Mouse (Mus musculus) hindbrain, embryonic 16.5 days (tissue): Measurements from ENCODE around the gene Nptxr. TPM values are rescaled to one million over a fixed set of nuclear protein-coding genes. Genes with fewer than 3 reads are reported as not detected.

Experiments
- ATAC-seq: fragments of 200-750 bp; cut with Nextera tagmentation; 2 replicates; pipeline ENCODE4 v1.8.0; 2017; ENCODE audit warnings: moderate TSS enrichment, moderate library complexity
- H3K27ac ChIP-seq: fragments of 300-500 bp; sonication (generic); 2 replicates; pipeline ENCODE4 v1.5.1; 2014; ENCODE audit warnings: low read depth, mild to moderate bottlenecking, control low read depth, low read length, moderate library complexity
- H3K27me3 ChIP-seq: fragments of 300-500 bp; sonication (generic); replicated peaks from 2 replicates; pipeline ENCODE4 v1.6.1; 2014; ENCODE audit warnings: low read length; ENCODE audit not compliant: control insufficient read depth, insufficient read depth
- H3K36me3 ChIP-seq: fragments of 300-500 bp; sonication (generic); 2 replicates; pipeline ENCODE4 v1.6.1; 2014; ENCODE audit warnings: mild to moderate bottlenecking, low read length, moderate library complexity, mixed read lengths; ENCODE audit not compliant: control insufficient read depth, insufficient read depth
- H3K4me1 ChIP-seq: fragments of 300-500 bp; sonication (generic); 2 replicates; pipeline ENCODE4 v1.6.1; 2014; ENCODE audit warnings: low read depth, low read length; ENCODE audit not compliant: control insufficient read depth, insufficient read depth
- H3K4me2 ChIP-seq: fragments of 300-500 bp; sonication (generic); 2 replicates; pipeline ENCODE4 v1.6.1; 2014; ENCODE audit warnings: mild to moderate bottlenecking, low read length, control low read depth, moderate library complexity
- H3K4me3 ChIP-seq: fragments of 300-500 bp; sonication (generic); 2 replicates; pipeline ENCODE4 v1.5.1; 2014; ENCODE audit warnings: mild to moderate bottlenecking, low read length, control low read depth, moderate library complexity
- H3K9ac ChIP-seq: fragments of 300-500 bp; sonication (generic); 2 replicates; pipeline ENCODE4 v1.6.1; 2014; ENCODE audit warnings: low read depth, mild to moderate bottlenecking, control low read depth, low read length, moderate library complexity
- H3K9me3 ChIP-seq: fragments of 300-500 bp; sonication (generic); 2 replicates; pipeline ENCODE4 v1.6.1; 2014; ENCODE audit warnings: mild to moderate bottlenecking, low read length, moderate library complexity; ENCODE audit not compliant: control insufficient read depth
- WGBS: fragments of 180-500 bp; shearing (Covaris S2); extraction: QIAGEN DNeasy Blood & Tissue Kit; methylation state at CpG from one replicate; pipeline ENCODE4 v1.1.7; 2014; 5-methylcytosine and 5-hydroxymethylcytosine counted together
- polyA plus RNA-seq: library from polyadenylated mRNA; unstranded; fragments of >200 nt; fragmentation: Nextera tagmentation; extraction: Ambion mirVana; gene quantifications from 2 replicates; pipeline ENCODE4 v1.2.1, GENCODE M21; 2015

The Nptxr gene
- polyA plus RNA-seq, 1 experiment from 2014 or later: 44.1 TPM

DNA sequence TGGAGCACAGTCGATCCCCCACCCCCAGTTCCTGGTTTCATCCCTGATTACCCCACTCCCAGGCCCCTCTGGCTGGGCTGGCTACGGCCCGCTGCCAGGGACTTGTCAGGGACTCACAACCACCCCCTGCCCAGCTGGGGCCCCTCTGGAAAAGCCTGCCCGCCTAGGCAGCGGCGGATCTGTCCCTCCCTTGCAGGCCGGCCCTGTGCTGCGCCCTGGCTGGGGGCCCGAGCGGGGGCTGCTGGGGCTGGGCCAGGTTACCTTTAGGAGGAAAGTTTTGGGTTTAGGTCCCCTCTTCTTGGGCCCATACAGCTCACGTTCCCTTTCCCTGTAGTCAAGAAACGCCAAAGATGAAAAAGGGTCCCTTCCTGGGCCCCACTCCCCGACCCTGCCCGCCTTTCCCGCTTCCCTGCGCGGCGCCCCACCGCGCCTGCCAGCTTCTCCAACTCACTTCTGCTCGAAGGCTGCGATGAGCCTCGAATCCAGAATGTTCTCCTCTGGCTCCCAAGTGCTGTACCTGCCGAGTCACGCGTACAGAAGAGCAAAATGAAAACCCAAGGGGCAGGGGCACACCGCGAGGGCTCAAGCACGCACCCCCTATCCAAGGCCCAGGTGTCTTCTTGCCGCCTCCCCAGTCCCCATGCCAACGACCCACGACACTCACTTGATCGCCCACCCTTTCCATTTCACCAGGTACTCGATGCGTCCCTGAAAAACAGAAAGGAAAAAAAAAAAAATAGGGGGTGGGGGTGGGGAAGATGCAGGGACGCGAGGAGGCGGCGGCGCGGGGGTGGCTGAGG, 28.9 kb upstream of the Nptxr start:
- peaks cover 49% of the 10 kb centered on the region for H3K4me1 ChIP-seq

DNA sequence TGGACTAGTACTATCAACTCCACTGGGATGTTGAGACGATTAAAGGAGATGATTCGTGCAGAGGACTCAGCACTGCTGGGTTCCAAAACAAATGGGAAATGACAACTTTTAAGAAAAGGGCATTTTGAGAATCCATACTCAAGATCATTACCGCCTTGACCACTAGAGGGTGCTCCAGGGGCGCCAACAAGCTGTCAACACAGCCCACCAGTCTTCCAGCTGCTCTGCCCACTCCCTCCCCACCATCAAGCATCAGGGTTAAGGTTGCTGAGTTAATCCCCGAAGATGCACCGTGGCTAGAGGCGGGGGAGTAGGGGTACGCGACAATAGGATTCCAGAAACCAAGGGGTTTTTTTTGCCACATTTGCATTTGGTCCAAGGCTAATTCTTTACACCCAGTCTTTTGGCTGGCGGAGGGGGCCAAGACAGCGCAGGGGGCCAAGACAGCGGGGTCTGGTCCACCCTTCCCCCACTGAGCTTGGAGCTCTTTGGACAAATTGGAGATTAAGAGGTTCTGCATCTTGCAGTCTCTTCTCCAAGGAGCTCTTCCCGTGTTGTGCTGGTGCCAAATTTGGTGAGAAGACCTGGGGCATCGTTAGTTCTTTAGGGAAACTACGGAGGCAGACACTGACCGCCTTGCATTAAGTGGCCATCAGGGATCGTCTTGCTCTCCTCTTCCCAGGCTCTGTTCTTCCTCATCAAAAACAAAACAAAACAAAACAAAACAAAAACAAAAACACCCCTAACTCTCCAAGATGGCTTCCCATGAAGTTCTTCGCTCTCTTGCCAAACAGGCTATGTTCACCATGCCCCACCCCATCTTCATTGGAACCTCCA, 27.7 kb upstream of the Nptxr start:
- Histone ChIP-seq H3K9ac (peak overlapping the region; percentile 96), H3K9me3 (no peaks in the 10 kb centered on the region), H3K4me2 (peak overlapping the region; percentile 97), H3K4me1 (peaks cover 61% of the 10 kb centered on the region), H3K4me3 (peak overlapping the region; percentile 82), H3K27ac (peak overlapping the region; percentile 98), H3K36me3 (0 out of 2 replicates have a peak, but pooled peaks cover 2% of the 10 kb centered on the region), H3K27me3 (no peaks in the 10 kb centered on the region)
- ATAC-seq: no peak
- WGBS: 17% methylated on average over 18 of the region's 18 CpGs

More for the DNA sequence above, 28.9 kb upstream of the Nptxr start:
- no peaks in the 10 kb centered on the region for H3K9me3 ChIP-seq
- peak; percentile 21; the same call in 1 of the 2 replicates for ATAC-seq
- under 1% methylated on average over 41 of the region's 41 CpGs for WGBS
- H3K9ac ChIP-seq: peak overlapping the region; percentile 96
- H3K4me3 ChIP-seq: peak overlapping the region; percentile 82
- H3K36me3 ChIP-seq: no peaks in the 10 kb centered on the region
- no peaks in the 10 kb centered on the region for H3K27me3 ChIP-seq
- H3K27ac ChIP-seq: peak overlapping the region; percentile 98
- H3K4me2 ChIP-seq: peak overlapping the region; percentile 97

- Histone ChIP-seq H3K27ac (no peak overlapping the region), H3K9me3 (no peaks in the 10 kb centered on the region), H3K4me3 (no peak overlapping the region), H3K4me2 (no peak overlapping the region), H3K9ac (peak overlapping the region; percentile 35; the same call in 1 of the 2 replicates), H3K27me3 (no peaks in the 10 kb centered on the region), H3K4me1 (peaks cover 74% of the 10 kb centered on the region), H3K36me3 (0 out of 2 replicates have a peak, but pooled peaks cover 2% of the 10 kb centered on the region)
- 9% methylated on average over 4 of the region's 4 CpGs for WGBS
- no peak for ATAC-seq
Observed at GRCm38 (mm10) chr15:79830388-79830787, 25.8 kb upstream of the Nptxr start.

- ATAC-seq: no peak
- Histone ChIP-seq H3K4me2 (no peak overlapping the region), H3K4me3 (no peak overlapping the region), H3K36me3 (0 out of 2 replicates have a peak, but pooled peaks cover 2% of the 10 kb centered on the region), H3K4me1 (peaks cover 70% of the 10 kb centered on the region), H3K27ac (no peak overlapping the region), H3K9ac (no peak overlapping the region; the same call in 1 of the 2 replicates), H3K27me3 (no peaks in the 10 kb centered on the region), H3K9me3 (no peaks in the 10 kb centered on the region)
- WGBS: 68% methylated on average over 5 of the region's 5 CpGs
Observed at GRCm38 (mm10) chr15:79829431-79829830, 24.9 kb upstream of the Nptxr start.

GRCm38 (mm10) chr15:79828366-79829035, 23.9 kb upstream of the Nptxr start:
- Histone ChIP-seq H3K27me3 (no peaks in the 10 kb centered on the region), H3K4me1 (peaks cover 70% of the 10 kb centered on the region), H3K4me3 (peak overlapping the region; percentile 0; the same call in 1 of the 2 replicates), H3K9ac (peak overlapping the region; percentile 48), H3K27ac (no peak overlapping the region; the same call in 1 of the 2 replicates), H3K9me3 (no peaks in the 10 kb centered on the region), H3K4me2 (peak overlapping the region; percentile 16), H3K36me3 (peaks cover 2% of the 10 kb centered on the region; the same call in 1 of the 2 replicates)
- no peak for ATAC-seq
- WGBS: 55% methylated on average over 42 of the region's 46 CpGs

GRCm38 (mm10) chr15:79827778-79828210, 23.2 kb upstream of the Nptxr start:
- Histone ChIP-seq H3K4me2 (peak overlapping the region; percentile 7; the same call in 1 of the 2 replicates), H3K27me3 (no peaks in the 10 kb centered on the region), H3K4me3 (no peak overlapping the region), H3K4me1 (peaks cover 66% of the 10 kb centered on the region), H3K9me3 (no peaks in the 10 kb centered on the region), H3K27ac (no peak overlapping the region; the same call in 1 of the 2 replicates), H3K36me3 (peaks cover 9% of the 10 kb centered on the region), H3K9ac (peak overlapping the region; percentile 48)
- WGBS: 73% methylated on average over 11 of the region's 11 CpGs
- ATAC-seq: no peak

- Histone ChIP-seq H3K4me1 (peaks cover 60% of the 10 kb centered on the region), H3K4me3 (no peak overlapping the region), H3K27me3 (no peaks in the 10 kb centered on the region), H3K9ac (peak overlapping the region; percentile 48), H3K36me3 (peaks cover 9% of the 10 kb centered on the region), H3K27ac (no peak overlapping the region), H3K4me2 (no peak overlapping the region), H3K9me3 (no peaks in the 10 kb centered on the region)
- 83% methylated on average over 14 of the region's 14 CpGs for WGBS
- no peak for ATAC-seq
Observed at GRCm38 (mm10) chr15:79827061-79827777, 22.7 kb upstream of the Nptxr start.

GRCm38 (mm10) chr15:79826221-79826935, 21.8 kb upstream of the Nptxr start:
- Histone ChIP-seq H3K9me3 (no peaks in the 10 kb centered on the region), H3K4me2 (no peak overlapping the region), H3K4me3 (no peak overlapping the region), H3K4me1 (peaks cover 53% of the 10 kb centered on the region), H3K27me3 (no peaks in the 10 kb centered on the region), H3K9ac (peak overlapping the region; percentile 33; the same call in 1 of the 2 replicates), H3K36me3 (peaks cover 9% of the 10 kb centered on the region), H3K27ac (peak overlapping the region; percentile 36; the same call in 1 of the 2 replicates)
- ATAC-seq: no peak
- WGBS: 88% methylated on average over 9 of the region's 9 CpGs
